Mouse (Mus musculus) cerebellum, adult 8-10 months (tissue): ENCODE results near the gene Evx2.

Source experiments
- DNase-seq: peaks from one replicate; pipeline ENCODE4 v3.0.0; 2022

The Evx2 gene

GRCm38 (mm10) chr2:74663291-74663925 lies 4.1 kb upstream of the Evx2 start:
- no peak for DNase-seq

- DNase-seq = no peak
Measured at GRCm38 (mm10) chr2:74661685-74662084, 2.3 kb upstream of the Evx2 start.

GRCm38 (mm10) chr2:74660421-74661375 lies 1.3 kb upstream of the Evx2 start:
- no peak for DNase-seq

- DNase-seq = no peak
Measured at GRCm38 (mm10) chr2:74658667-74659371, 538 bp downstream of the Evx2 start.

GRCm38 (mm10) chr2:74658024-74658666 lies 1.2 kb downstream of the Evx2 start:
- no peak for DNase-seq

GRCm38 (mm10) chr2:74657251-74658023 lies 1.9 kb downstream of the Evx2 start:
- no peak for DNase-seq

- DNase-seq = no peak
Measured at GRCm38 (mm10) chr2:74656632-74657021, 2.7 kb downstream of the Evx2 start.

GRCm38 (mm10) chr2:74655821-74656631 lies 3.3 kb downstream of the Evx2 start:
- no peak for DNase-seq

- no peak for DNase-seq
Measured at GRCm38 (mm10) chr2:74655420-74655781, 4.0 kb downstream of the Evx2 start.

GRCm38 (mm10) chr2:74654743-74655419 lies 4.5 kb downstream of the Evx2 start:
- no peak for DNase-seq

- DNase-seq = no peak
Measured at GRCm38 (mm10) chr2:74653781-74654535, 5.4 kb downstream of the Evx2 start.

- no peak for DNase-seq
Measured at GRCm38 (mm10) chr2:74652996-74653340, 6.4 kb downstream of the Evx2 start.

- no peak for DNase-seq
Measured at GRCm38 (mm10) chr2:74647082-74647864, 12.1 kb downstream of the Evx2 start.

- DNase-seq = no peak
Measured at GRCm38 (mm10) chr2:74645631-74646030, 13.7 kb downstream of the Evx2 start.

GRCm38 (mm10) chr2:74642431-74642830 lies 16.9 kb downstream of the Evx2 start:
- no peak for DNase-seq

GRCm38 (mm10) chr2:74635412-74635811 lies 23.9 kb downstream of the Evx2 start:
- DNase-seq = no peak

GRCm38 (mm10) chr2:74620368-74620767 lies 39.0 kb downstream of the Evx2 start:
- DNase-seq = no peak

- no peak for DNase-seq
Measured at GRCm38 (mm10) chr2:74619676-74620246, 39.6 kb downstream of the Evx2 start.

- no peak for DNase-seq
Measured at GRCm38 (mm10) chr2:74617706-74618105, 41.7 kb downstream of the Evx2 start.
